Mouse (Mus musculus): ENCODE results near the gene Zeb2. TPM values are rescaled to one million over a fixed set of nuclear protein-coding genes. Genes with fewer than 3 reads are reported as not detected.

The Zeb2 gene
- 10.8 TPM for polyA plus RNA-seq (2012; fragmentation: generic; extraction: Trizol)

GRCm38 (mm10) chr2:45117087-45117561 lies at the start of gene Zeb2:
Gene Zeb2 (minus strand): TSS chr2:45117395.
- Histone ChIP-seq H3K4me2 (ENCODE audit: low read depth) (peak within 1 kb of the TSS; percentile 75), H3ac (ENCODE audit: control insufficient read depth, insufficient read length) (peak within 1 kb of the TSS; percentile 45), H3K79me2 (ENCODE audit: control insufficient read depth, insufficient read depth) (peaks cover 14% of the 10 kb centered on the region), H3K4me3 (peak within 1 kb of the TSS; percentile 75), H3K36me3 (ENCODE audit: control insufficient read depth, insufficient read depth) (no peaks in the 10 kb centered on the region), H3K27me3 (ENCODE audit: control insufficient read depth, insufficient read depth, insufficient read length) (no peaks in the 10 kb centered on the region)
- TF ChIP-seq TCF3 (IDR thresholded peaks at IDR 0.05; ENCODE audit: insufficient read length, low read depth) (no peak), MYOD1 (IDR thresholded peaks at IDR 0.05; ENCODE audit: control insufficient read depth in 1 of 3, insufficient read length in 2 of 3, low read depth in 2 of 3) (no peak)

- TF ChIP-seq SRF (IDR thresholded peaks at IDR 0.05; ENCODE audit: control insufficient read depth, insufficient read length, low read depth) (no peak), CEBPB (IDR thresholded peaks at IDR 0.05; ENCODE audit: insufficient read depth, poor library complexity, severe bottlenecking) (no peak), MYOG (IDR thresholded peaks at IDR 0.05; ENCODE audit: control insufficient read depth in 1 of 3, insufficient read depth in 1 of 3, insufficient read length in 2 of 3, low read depth in 2 of 3) (no peak), TCF12 (IDR thresholded peaks at IDR 0.05; ENCODE audit: insufficient read depth, poor library complexity, severe bottlenecking) (no peak), POLR2A (IDR thresholded peaks at IDR 0.05; ENCODE audit: insufficient read length, low read depth) (no peak), POLR2AphosphoS2 (IDR thresholded peaks at IDR 0.05; ENCODE audit: insufficient read length, low read depth) (no peak), E2F4 (IDR thresholded peaks at IDR 0.05; ENCODE audit: insufficient read depth) (no peak), MAX (IDR thresholded peaks at IDR 0.05; ENCODE audit: low read depth) (no peak), MYOD1 (IDR thresholded peaks at IDR 0.05; ENCODE audit: control insufficient read depth in 1 of 3, insufficient read length in 2 of 3, low read depth in 2 of 3) (no peak), USF1 (IDR thresholded peaks at IDR 0.05; ENCODE audit: low read depth) (no peak), TCF3 (IDR thresholded peaks at IDR 0.05; ENCODE audit: insufficient read length, low read depth) (no peak), REST (IDR thresholded peaks at IDR 0.05; ENCODE audit: insufficient read depth, insufficient read length) (no peak)
- no peak overlapping the region for H3K4me3 ChIP-seq
- H3K4me2 ChIP-seq (ENCODE audit: low read depth), result no peak overlapping the region
- H3ac ChIP-seq (ENCODE audit: control insufficient read depth, insufficient read length), result no peak overlapping the region
- no peaks in the 10 kb centered on the region for H3K36me3 ChIP-seq (ENCODE audit: control insufficient read depth, insufficient read depth)
- H3K27me3 ChIP-seq (ENCODE audit: control insufficient read depth, insufficient read depth, insufficient read length), result no peaks in the 10 kb centered on the region
- H3K79me2 ChIP-seq (ENCODE audit: control insufficient read depth, insufficient read depth), result no peaks in the 10 kb centered on the region
These were observed 41.6 kb upstream of the Zeb2 start for GRCm38 (mm10) chr2:45158785-45159184.

GRCm38 (mm10) chr2:45158351-45158782 lies 41.2 kb upstream of the Zeb2 start:
- no peak overlapping the region for H3ac ChIP-seq (ENCODE audit: control insufficient read depth, insufficient read length)
- no peaks in the 10 kb centered on the region for H3K27me3 ChIP-seq (ENCODE audit: control insufficient read depth, insufficient read depth, insufficient read length)
- TF ChIP-seq MAX (IDR thresholded peaks at IDR 0.05; ENCODE audit: low read depth) (no peak), POLR2A (IDR thresholded peaks at IDR 0.05; ENCODE audit: insufficient read length, low read depth) (no peak), E2F4 (IDR thresholded peaks at IDR 0.05; ENCODE audit: insufficient read depth) (no peak), USF1 (IDR thresholded peaks at IDR 0.05; ENCODE audit: low read depth) (no peak), REST (IDR thresholded peaks at IDR 0.05; ENCODE audit: insufficient read depth, insufficient read length) (no peak), POLR2AphosphoS2 (IDR thresholded peaks at IDR 0.05; ENCODE audit: insufficient read length, low read depth) (no peak), MYOD1 (IDR thresholded peaks at IDR 0.05; ENCODE audit: control insufficient read depth in 1 of 3, insufficient read length in 2 of 3, low read depth in 2 of 3) (no peak), TCF12 (IDR thresholded peaks at IDR 0.05; ENCODE audit: insufficient read depth, poor library complexity, severe bottlenecking) (no peak), SRF (IDR thresholded peaks at IDR 0.05; ENCODE audit: control insufficient read depth, insufficient read length, low read depth) (no peak), MYOG (IDR thresholded peaks at IDR 0.05; ENCODE audit: control insufficient read depth in 1 of 3, insufficient read depth in 1 of 3, insufficient read length in 2 of 3, low read depth in 2 of 3) (no peak), CEBPB (IDR thresholded peaks at IDR 0.05; ENCODE audit: insufficient read depth, poor library complexity, severe bottlenecking) (no peak), TCF3 (IDR thresholded peaks at IDR 0.05; ENCODE audit: insufficient read length, low read depth) (no peak)
- no peaks in the 10 kb centered on the region for H3K36me3 ChIP-seq (ENCODE audit: control insufficient read depth, insufficient read depth)
- H3K79me2 ChIP-seq (ENCODE audit: control insufficient read depth, insufficient read depth), result no peaks in the 10 kb centered on the region
- H3K4me2 ChIP-seq (ENCODE audit: low read depth), result no peak overlapping the region
- no peak overlapping the region for H3K4me3 ChIP-seq

- TF ChIP-seq MYOG (IDR thresholded peaks at IDR 0.05; ENCODE audit: control insufficient read depth in 1 of 3, insufficient read depth in 1 of 3, insufficient read length in 2 of 3, low read depth in 2 of 3) (no peak), REST (IDR thresholded peaks at IDR 0.05; ENCODE audit: insufficient read depth, insufficient read length) (no peak), USF1 (IDR thresholded peaks at IDR 0.05; ENCODE audit: low read depth) (no peak), POLR2AphosphoS2 (IDR thresholded peaks at IDR 0.05; ENCODE audit: insufficient read length, low read depth) (no peak), E2F4 (IDR thresholded peaks at IDR 0.05; ENCODE audit: insufficient read depth) (no peak), TCF12 (IDR thresholded peaks at IDR 0.05; ENCODE audit: insufficient read depth, poor library complexity, severe bottlenecking) (no peak), POLR2A (IDR thresholded peaks at IDR 0.05; ENCODE audit: insufficient read length, low read depth) (no peak), MAX (IDR thresholded peaks at IDR 0.05; ENCODE audit: low read depth) (no peak)
- no peaks in the 10 kb centered on the region for H3K27me3 ChIP-seq (ENCODE audit: control insufficient read depth, insufficient read depth, insufficient read length)
- H3K4me2 ChIP-seq (ENCODE audit: low read depth), result no peak overlapping the region
- H3K4me3 ChIP-seq, result no peak overlapping the region
- no peaks in the 10 kb centered on the region for H3K36me3 ChIP-seq (ENCODE audit: control insufficient read depth, insufficient read depth)
- no peak overlapping the region for H3ac ChIP-seq (ENCODE audit: control insufficient read depth, insufficient read length)
- H3K79me2 ChIP-seq (ENCODE audit: control insufficient read depth, insufficient read depth), result no peaks in the 10 kb centered on the region
These were observed 36.1 kb upstream of the Zeb2 start for GRCm38 (mm10) chr2:45153315-45153714.

GRCm38 (mm10) chr2:45143162-45143561 lies 26.0 kb upstream of the Zeb2 start:
- no peaks in the 10 kb centered on the region for H3K36me3 ChIP-seq (ENCODE audit: control insufficient read depth, insufficient read depth)
- H3ac ChIP-seq (ENCODE audit: control insufficient read depth, insufficient read length), result no peak overlapping the region
- no peaks in the 10 kb centered on the region for H3K27me3 ChIP-seq (ENCODE audit: control insufficient read depth, insufficient read depth, insufficient read length)
- no peaks in the 10 kb centered on the region for H3K79me2 ChIP-seq (ENCODE audit: control insufficient read depth, insufficient read depth)
- H3K4me2 ChIP-seq (ENCODE audit: low read depth), result no peak overlapping the region
- no peak overlapping the region for H3K4me3 ChIP-seq
- TF ChIP-seq MAX (IDR thresholded peaks at IDR 0.05; ENCODE audit: low read depth) (no peak), POLR2AphosphoS2 (IDR thresholded peaks at IDR 0.05; ENCODE audit: insufficient read length, low read depth) (no peak), E2F4 (IDR thresholded peaks at IDR 0.05; ENCODE audit: insufficient read depth) (no peak), MYOD1 (IDR thresholded peaks at IDR 0.05; ENCODE audit: control insufficient read depth in 1 of 3, insufficient read length in 2 of 3, low read depth in 2 of 3) (no peak), CEBPB (IDR thresholded peaks at IDR 0.05; ENCODE audit: insufficient read depth, poor library complexity, severe bottlenecking) (no peak), SRF (IDR thresholded peaks at IDR 0.05; ENCODE audit: control insufficient read depth, insufficient read length, low read depth) (no peak), POLR2A (IDR thresholded peaks at IDR 0.05; ENCODE audit: insufficient read length, low read depth) (no peak), MYOG (IDR thresholded peaks at IDR 0.05; ENCODE audit: control insufficient read depth in 1 of 3, insufficient read depth in 1 of 3, insufficient read length in 2 of 3, low read depth in 2 of 3) (no peak), TCF3 (IDR thresholded peaks at IDR 0.05; ENCODE audit: insufficient read length, low read depth) (no peak), REST (IDR thresholded peaks at IDR 0.05; ENCODE audit: insufficient read depth, insufficient read length) (no peak), TCF12 (IDR thresholded peaks at IDR 0.05; ENCODE audit: insufficient read depth, poor library complexity, severe bottlenecking) (no peak), USF1 (IDR thresholded peaks at IDR 0.05; ENCODE audit: low read depth) (no peak)
